Mouse (Mus musculus): ENCODE results near the gene Acadl.

DNA sequence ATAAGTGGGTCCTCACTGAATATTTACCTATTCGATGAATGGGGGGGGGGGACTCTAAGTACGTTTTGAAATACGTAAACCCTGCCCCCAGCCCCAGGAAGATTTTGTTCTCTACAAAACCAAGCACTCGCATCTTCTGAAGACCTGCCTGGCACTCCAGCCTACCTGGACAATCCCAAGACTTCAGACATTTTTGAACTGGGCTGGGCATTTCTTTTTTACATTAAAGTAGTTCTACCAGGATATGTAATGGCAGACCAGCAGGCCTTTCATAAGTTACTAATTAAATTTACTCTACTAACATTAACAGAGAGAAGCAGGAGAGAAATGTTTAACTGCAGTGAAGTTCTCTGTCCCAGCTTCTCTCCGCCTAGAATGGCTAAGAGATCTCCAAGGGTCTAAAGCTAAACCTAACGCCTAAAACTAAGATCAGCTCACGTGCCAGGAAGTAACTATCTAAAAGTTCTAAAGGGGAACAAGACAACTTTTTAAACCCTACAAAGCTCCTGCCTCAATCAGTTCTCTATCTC is 30.4 kb downstream of the Acadl start:
- TF ChIP-seq POLR2A (IDR thresholded peaks at IDR 0.05; ENCODE audit: extremely low read depth, insufficient read depth, low read length) (no peak), CTCF (IDR thresholded peaks at IDR 0.05; ENCODE audit: extremely low read depth, insufficient read depth, low read length) (no peak)

Measured in cortical plate, adult 2 months (tissue).